Mouse (Mus musculus) lung, embryonic 15.5 days (tissue): ENCODE measurements around the gene Chil6. TPM values are rescaled to one million over a fixed set of nuclear protein-coding genes. Genes with fewer than 3 reads are reported as not detected.

Source experiments
- ATAC-seq: fragments of 200-750 bp; cut with Nextera tagmentation; 2 replicates; pipeline ENCODE4 v1.8.0; 2017; ENCODE audit warnings: moderate number of reproducible peaks, borderline replicate concordance; ENCODE audit not compliant: low FRiP score, low TSS enrichment; ENCODE audit errors: extremely low read depth
- H3K27ac ChIP-seq: fragments of 300-500 bp; sonication (generic); 2 replicates; pipeline ENCODE4 v1.5.1; 2015; ENCODE audit warnings: moderate library complexity, mild to moderate bottlenecking, inconsistent platforms
- H3K27me3 ChIP-seq: fragments of 300-500 bp; sonication (generic); 2 replicates; pipeline ENCODE4 v1.6.1; 2015; ENCODE audit warnings: inconsistent platforms
- H3K36me3 ChIP-seq: fragments of 300-500 bp; sonication (generic); 2 replicates; pipeline ENCODE4 v1.6.1; 2015; ENCODE audit warnings: inconsistent platforms
- H3K4me1 ChIP-seq: fragments of 300-500 bp; sonication (generic); 2 replicates; pipeline ENCODE4 v1.6.1; 2015; ENCODE audit warnings: inconsistent platforms
- H3K4me2 ChIP-seq: fragments of 300-500 bp; sonication (generic); 2 replicates; pipeline ENCODE4 v1.6.1; 2015; ENCODE audit warnings: inconsistent platforms, mild to moderate bottlenecking, moderate library complexity
- H3K4me3 ChIP-seq: fragments of 300-500 bp; sonication (generic); 2 replicates; pipeline ENCODE4 v1.5.1; 2015; ENCODE audit warnings: mild to moderate bottlenecking, inconsistent platforms
- H3K9ac ChIP-seq: fragments of 300-500 bp; sonication (generic); 2 replicates; pipeline ENCODE4 v1.6.1; 2015; ENCODE audit warnings: inconsistent platforms
- H3K9me3 ChIP-seq: fragments of 300-500 bp; sonication (generic); 2 replicates; pipeline ENCODE4 v1.6.1; 2016; ENCODE audit warnings: inconsistent platforms
- WGBS: fragments of 180-500 bp; shearing (Covaris S2); methylation state at CpG from one replicate; pipeline ENCODE4 v1.1.7; 2015; 5-methylcytosine and 5-hydroxymethylcytosine counted together
- polyA plus RNA-seq: library from polyadenylated mRNA; unstranded; fragments of >200 nt; fragmentation: Nextera tagmentation; extraction: Ambion mirVana; gene quantifications from 2 replicates; pipeline ENCODE4 v1.2.1, GENCODE M21; 2015

Gene Chil6
- not detected in 2 replicates for polyA plus RNA-seq

- no peak for ATAC-seq
- H3K4me3 ChIP-seq: no peak within 1 kb of the TSS
Measured at GRCm38 (mm10) chr3:106406082-106406481, at the start of gene Chil6. TSS of gene Chil6 (minus strand) at chr3:106406182.

GRCm38 (mm10) chr3:106452616-106453015 is 46.6 kb upstream of the Chil6 start:
- no peak overlapping the region for H3K4me2 ChIP-seq
- no peaks in the 10 kb centered on the region for H3K36me3 ChIP-seq
- WGBS: 62% methylated on average over 4 of the region's 4 CpGs
- no peak overlapping the region for H3K9ac ChIP-seq
- H3K27ac ChIP-seq: no peak overlapping the region
- no peaks in the 10 kb centered on the region for H3K27me3 ChIP-seq
- no peaks in the 10 kb centered on the region for H3K9me3 ChIP-seq
- H3K4me3 ChIP-seq: no peak overlapping the region
- no peaks in the 10 kb centered on the region for H3K4me1 ChIP-seq
- no peak for ATAC-seq

More at GRCm38 (mm10) chr3:106406082-106406481, at the start of gene Chil6:
- Histone ChIP-seq H3K27me3 (no peaks in the 10 kb centered on the region), H3K36me3 (no peaks in the 10 kb centered on the region), H3K9ac (no peak within 1 kb of the TSS), H3K4me1 (no peaks in the 10 kb centered on the region), H3K27ac (no peak within 1 kb of the TSS), H3K9me3 (no peaks in the 10 kb centered on the region), H3K4me2 (no peak within 1 kb of the TSS)

GRCm38 (mm10) chr3:106449567-106449966 is 43.6 kb upstream of the Chil6 start:
- H3K4me3 ChIP-seq: no peak overlapping the region
- no peak for ATAC-seq
- 58% methylated on average over 4 of the region's 4 CpGs for WGBS
- H3K4me2 ChIP-seq: no peak overlapping the region
- no peak overlapping the region for H3K27ac ChIP-seq
- no peaks in the 10 kb centered on the region for H3K9me3 ChIP-seq
- no peaks in the 10 kb centered on the region for H3K4me1 ChIP-seq
- H3K36me3 ChIP-seq: no peaks in the 10 kb centered on the region
- H3K27me3 ChIP-seq: no peaks in the 10 kb centered on the region
- H3K9ac ChIP-seq: no peak overlapping the region

- no peak for ATAC-seq
- H3K4me3 ChIP-seq: no peak overlapping the region
- no peaks in the 10 kb centered on the region for H3K9me3 ChIP-seq
- H3K4me2 ChIP-seq: no peak overlapping the region
- no peak overlapping the region for H3K9ac ChIP-seq
- no peaks in the 10 kb centered on the region for H3K4me1 ChIP-seq
- H3K27ac ChIP-seq: no peak overlapping the region
- no peaks in the 10 kb centered on the region for H3K36me3 ChIP-seq
- no peaks in the 10 kb centered on the region for H3K27me3 ChIP-seq
Measured at GRCm38 (mm10) chr3:106448995-106449394, 43.0 kb upstream of the Chil6 start.

GRCm38 (mm10) chr3:106448571-106448970 is 42.6 kb upstream of the Chil6 start:
- Histone ChIP-seq H3K27ac (no peak overlapping the region), H3K9ac (no peak overlapping the region), H3K4me1 (no peaks in the 10 kb centered on the region), H3K4me2 (no peak overlapping the region), H3K36me3 (no peaks in the 10 kb centered on the region), H3K4me3 (no peak overlapping the region), H3K9me3 (no peaks in the 10 kb centered on the region), H3K27me3 (no peaks in the 10 kb centered on the region)
- ATAC-seq: no peak; the same call in 1 of the 2 replicates

Other genes starting within 250 kb of the Chil6 start
- gene Chil3, start 238.6 kb downstream of the Chil6 start, polyA plus RNA-seq: 0.16 TPM in 1 of 2 replicates, not detected in the other
- gene Chil4, start 186.7 kb downstream of the Chil6 start, polyA plus RNA-seq: 0.19 TPM in 1 of 2 replicates, not detected in the other
- 11.4 and 13.0 TPM in 2 replicates for gene Dennd2d, start 76.2 kb upstream of the Chil6 start, polyA plus RNA-seq
- 72.5 and 78.0 TPM in 2 replicates for gene Dram2, start 141.6 kb upstream of the Chil6 start, polyA plus RNA-seq
- gene Cept1, start 141.6 kb upstream of the Chil6 start, polyA plus RNA-seq: 63.4 and 73.5 TPM in 2 replicates